Mouse (Mus musculus) embryonic fibroblast, embryonic 13.5 days (primary cell): ENCODE results near the gene Slco4a1.

Experiments
- CTCF ChIP-seq: IDR thresholded peaks from 2 replicates; pipeline ENCODE4 v1.5.1; 2011; ENCODE audit warnings: mild to moderate bottlenecking, control low read depth, low read length, moderate library complexity, borderline replicate concordance; ENCODE audit not compliant: insufficient read depth
- POLR2A ChIP-seq: IDR thresholded peaks from 2 replicates; pipeline ENCODE4 v1.6.1; 2011; ENCODE audit warnings: low read depth, mild to moderate bottlenecking, control low read depth, low read length, moderate library complexity

GRCm38 (mm10) chr2:180428331-180428730, 27.7 kb upstream of the Slco4a1 start:
- TF ChIP-seq CTCF (no peak), POLR2A (no peak)
